Mouse (Mus musculus): ENCODE results near the gene Pld1. TPM values are rescaled to one million over a fixed set of nuclear protein-coding genes. Genes with fewer than 3 reads are reported as not detected.
"Not testable (repeated sequence)": the region's sequence is repeated elsewhere in the genome, so short reads cannot be mapped to it uniquely, and the experiment has no call there.

The Pld1 gene
- polyA plus RNA-seq, 1 experiment from 2014 or later: 4.5 TPM

DNA sequence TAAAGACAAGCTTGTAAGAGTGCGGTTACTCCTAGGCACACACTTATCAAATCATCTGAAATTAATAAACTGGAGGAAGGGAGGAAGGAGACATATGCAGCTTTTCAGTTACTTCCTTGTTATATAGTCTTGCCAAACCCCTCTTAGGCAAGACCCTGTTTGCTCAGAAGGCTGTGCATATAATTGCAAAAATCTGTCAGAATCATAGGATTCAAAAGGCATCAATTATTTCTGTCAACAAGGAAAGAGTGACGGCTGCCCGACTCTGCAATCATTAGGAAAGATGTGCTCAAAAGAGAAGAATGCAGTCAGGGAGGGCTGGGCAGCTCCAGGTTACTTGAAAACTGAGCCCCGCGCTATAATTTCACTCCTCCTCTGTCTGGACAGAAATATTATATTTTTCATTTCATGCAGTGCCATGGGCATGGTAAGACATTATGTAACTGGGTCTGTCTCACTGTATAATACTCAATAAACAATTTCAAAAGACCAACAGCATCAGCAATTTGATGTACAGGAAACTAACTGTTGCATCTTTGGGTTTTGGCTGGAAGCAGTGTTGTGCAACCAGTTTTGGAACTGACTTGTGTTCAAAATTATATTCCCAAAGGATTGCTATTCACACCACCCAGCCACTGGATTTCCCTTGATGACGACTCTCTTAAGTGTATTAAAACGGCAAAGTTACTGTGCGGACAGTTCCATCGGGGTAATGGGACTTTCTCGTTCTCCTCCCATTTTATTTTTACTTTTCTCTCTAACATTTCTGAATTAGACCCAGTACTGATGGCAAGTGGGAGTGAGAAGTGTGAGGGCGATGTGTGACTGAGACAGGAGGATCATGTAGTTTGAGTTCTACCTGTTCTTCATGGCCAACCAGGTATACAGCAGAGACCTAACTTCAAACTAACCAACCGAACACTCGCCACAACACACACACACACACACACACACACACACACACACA is 1.1 kb upstream of the Pld1 start:
- H3K27ac ChIP-seq (ENCODE audit: low read depth, low read length): no peak overlapping the region
- H3K4me3 ChIP-seq (ENCODE audit: low read depth, low read length): no peak overlapping the region
- DNase-seq (ENCODE audit: low spot score) (no peak), ATAC-seq (ENCODE audit: low FRiP score) (no peak)
- H3K4me2 ChIP-seq (replicated peaks; ENCODE audit: low read depth, low read length): no peak overlapping the region
- no peak overlapping the region for H3K9ac ChIP-seq (ENCODE audit: low read depth, low read length)
- H3K36me3 ChIP-seq (ENCODE audit: control insufficient read depth, insufficient read depth, low read length): no peaks in the 10 kb centered on the region
- WGBS: 80% methylated on average over 13 of the region's 13 CpGs
- peaks cover 2% of the 10 kb centered on the region; the same call in 1 of the 2 replicates for H3K4me1 ChIP-seq (replicated peaks; ENCODE audit: control insufficient read depth, insufficient read depth, low read length)
- H3K27me3 ChIP-seq (ENCODE audit: control insufficient read depth, insufficient read depth, low read length): no peaks in the 10 kb centered on the region
- H3K9me3 ChIP-seq (ENCODE audit: control insufficient read depth, low read length): no peaks in the 10 kb centered on the region

DNA sequence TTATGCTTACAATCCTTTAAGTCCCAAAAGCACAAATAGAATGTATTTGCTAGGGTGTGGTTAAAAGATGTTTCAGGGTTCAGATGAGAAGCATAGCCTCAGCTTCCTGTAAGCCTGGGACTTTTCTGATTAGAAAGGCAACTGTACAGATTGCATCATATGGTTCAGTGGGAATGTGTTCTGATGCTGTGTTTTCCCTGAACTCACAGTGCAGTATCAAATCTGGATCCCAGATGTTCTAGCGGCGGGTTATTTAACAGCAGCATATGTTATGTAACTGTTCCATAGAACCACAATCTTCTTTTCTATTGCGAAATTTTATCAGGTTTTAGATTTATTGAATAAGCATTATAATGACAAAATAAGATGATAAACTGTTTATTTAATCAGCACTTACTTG is 3.1 kb downstream of the Pld1 start:
- H3K27ac ChIP-seq (ENCODE audit: low read depth, low read length): no peak overlapping the region
- WGBS: 77% methylated on average over 3 of the region's 3 CpGs
- no peak overlapping the region for H3K9ac ChIP-seq (ENCODE audit: low read depth, low read length)
- no peak overlapping the region for H3K4me2 ChIP-seq (replicated peaks; ENCODE audit: low read depth, low read length)
- DNase-seq (ENCODE audit: low spot score) (no peak), ATAC-seq (ENCODE audit: low FRiP score) (no peak)
- H3K27me3 ChIP-seq (ENCODE audit: control insufficient read depth, insufficient read depth, low read length): no peaks in the 10 kb centered on the region
- peaks cover 2% of the 10 kb centered on the region; the same call in 1 of the 2 replicates for H3K4me1 ChIP-seq (replicated peaks; ENCODE audit: control insufficient read depth, insufficient read depth, low read length)
- no peaks in the 10 kb centered on the region for H3K36me3 ChIP-seq (ENCODE audit: control insufficient read depth, insufficient read depth, low read length)
- H3K9me3 ChIP-seq (ENCODE audit: control insufficient read depth, low read length): no peaks in the 10 kb centered on the region
- H3K4me3 ChIP-seq (ENCODE audit: low read depth, low read length): no peak overlapping the region

DNA sequence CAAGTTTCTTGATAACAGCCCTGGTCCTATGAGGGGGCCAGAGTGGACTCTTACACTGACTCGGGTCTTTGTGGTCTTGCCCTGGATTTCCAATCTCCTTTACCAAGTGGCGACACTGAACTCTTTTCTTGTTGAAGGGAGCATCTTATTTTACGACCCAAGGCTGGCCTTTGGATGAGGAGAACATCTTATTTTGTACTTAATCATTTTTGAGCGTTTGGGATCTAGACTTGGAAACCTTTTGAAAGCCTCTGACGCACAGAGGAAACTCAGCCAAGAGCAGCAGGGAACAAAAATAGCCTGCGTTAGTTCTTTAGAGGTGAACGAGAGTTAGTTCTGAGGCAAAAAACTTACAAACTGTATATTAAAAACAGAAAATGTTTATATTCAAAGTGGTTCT is 4.5 kb downstream of the Pld1 start:
- Histone ChIP-seq H3K4me1 (replicated peaks; ENCODE audit: control insufficient read depth, insufficient read depth, low read length) (peaks cover 2% of the 10 kb centered on the region; the same call in 1 of the 2 replicates), H3K9ac (ENCODE audit: low read depth, low read length) (no peak overlapping the region), H3K27ac (ENCODE audit: low read depth, low read length) (no peak overlapping the region), H3K27me3 (ENCODE audit: control insufficient read depth, insufficient read depth, low read length) (no peaks in the 10 kb centered on the region), H3K4me3 (ENCODE audit: low read depth, low read length) (no peak overlapping the region), H3K4me2 (replicated peaks; ENCODE audit: low read depth, low read length) (no peak overlapping the region), H3K36me3 (ENCODE audit: control insufficient read depth, insufficient read depth, low read length) (no peaks in the 10 kb centered on the region), H3K9me3 (ENCODE audit: control insufficient read depth, low read length) (no peaks in the 10 kb centered on the region)
- 92% methylated on average over 7 of the region's 7 CpGs for WGBS
- DNase-seq (ENCODE audit: low spot score) (no peak), ATAC-seq (ENCODE audit: low FRiP score) (no peak)

DNA sequence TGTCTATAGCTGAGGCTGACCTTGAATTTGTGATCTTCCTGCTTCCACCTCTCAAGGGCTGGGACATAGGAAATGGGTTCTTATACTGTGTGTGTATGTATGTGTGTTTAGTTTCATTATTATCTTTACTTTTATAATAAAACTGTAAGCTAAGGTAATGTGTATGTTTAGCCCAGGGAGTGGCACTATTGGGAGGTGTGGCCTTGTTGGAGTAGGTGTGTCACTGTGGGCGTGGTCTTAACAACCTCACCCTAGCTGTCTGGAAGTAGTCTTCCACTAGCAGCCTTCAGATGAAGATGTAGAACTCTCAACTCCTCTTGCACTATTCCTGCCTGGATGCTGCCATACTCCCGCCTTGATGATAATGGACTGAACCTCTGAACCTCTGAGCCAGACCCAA is 6.9 kb downstream of the Pld1 start:
- H3K4me3 ChIP-seq (ENCODE audit: low read depth, low read length); DNase-seq (ENCODE audit: low spot score); H3K9ac ChIP-seq (ENCODE audit: low read depth, low read length); H3K9me3 ChIP-seq (ENCODE audit: control insufficient read depth, low read length); H3K4me2 ChIP-seq (replicated peaks; ENCODE audit: low read depth, low read length); H3K4me1 ChIP-seq (replicated peaks; ENCODE audit: control insufficient read depth, insufficient read depth, low read length); H3K36me3 ChIP-seq (ENCODE audit: control insufficient read depth, insufficient read depth, low read length); H3K27me3 ChIP-seq (ENCODE audit: control insufficient read depth, insufficient read depth, low read length); H3K27ac ChIP-seq (ENCODE audit: low read depth, low read length); ATAC-seq (ENCODE audit: low FRiP score): not testable (repeated sequence)
- 81% methylated on average over 2 of the region's 2 CpGs for WGBS

DNA sequence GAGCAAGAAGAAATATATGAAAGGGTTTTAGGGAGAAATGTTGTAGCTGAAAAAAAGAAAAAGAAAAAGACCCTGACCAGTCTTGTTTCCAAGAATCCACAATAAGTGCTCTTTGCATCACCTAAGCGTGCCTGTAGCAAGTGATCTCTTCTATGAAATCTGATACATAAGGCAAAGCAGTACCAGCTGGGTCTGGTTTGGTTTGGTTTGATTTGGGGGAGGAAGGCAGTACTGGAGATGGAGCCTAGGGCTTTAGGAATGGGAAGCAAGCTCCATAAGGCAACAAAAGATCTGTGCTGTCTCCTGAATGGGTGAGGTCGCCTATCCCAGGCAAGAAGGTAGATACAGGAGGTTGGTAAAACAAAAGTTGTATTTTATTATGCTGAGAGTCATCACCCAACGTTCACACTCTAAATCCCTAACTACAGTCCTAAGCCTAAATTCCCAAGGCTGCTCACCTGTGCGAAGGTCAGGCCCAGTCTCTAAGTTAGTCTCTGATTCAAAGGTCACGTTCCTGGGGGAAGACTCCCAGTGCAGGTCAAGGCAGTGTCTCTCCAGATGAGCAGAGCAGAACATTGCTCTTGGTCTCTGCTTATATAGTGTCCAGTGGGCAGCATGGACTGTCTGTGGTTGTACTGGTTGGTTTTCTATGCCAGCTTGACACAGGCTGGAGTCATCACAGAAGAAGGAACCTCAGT is 10.8 kb downstream of the Pld1 start:
- DNase-seq (ENCODE audit: low spot score) (no peak), ATAC-seq (ENCODE audit: low FRiP score) (no peak)
- Histone ChIP-seq H3K36me3 (ENCODE audit: control insufficient read depth, insufficient read depth, low read length) (no peaks in the 10 kb centered on the region), H3K4me1 (replicated peaks; ENCODE audit: control insufficient read depth, insufficient read depth, low read length) (no peaks in the 10 kb centered on the region), H3K9ac (ENCODE audit: low read depth, low read length) (no peak overlapping the region), H3K9me3 (ENCODE audit: control insufficient read depth, low read length) (no peaks in the 10 kb centered on the region), H3K27me3 (ENCODE audit: control insufficient read depth, insufficient read depth, low read length) (no peaks in the 10 kb centered on the region), H3K4me2 (replicated peaks; ENCODE audit: low read depth, low read length) (no peak overlapping the region), H3K27ac (ENCODE audit: low read depth, low read length) (no peak overlapping the region), H3K4me3 (ENCODE audit: low read depth, low read length) (no peak overlapping the region)
- 82% methylated on average over 5 of the region's 5 CpGs for WGBS

DNA sequence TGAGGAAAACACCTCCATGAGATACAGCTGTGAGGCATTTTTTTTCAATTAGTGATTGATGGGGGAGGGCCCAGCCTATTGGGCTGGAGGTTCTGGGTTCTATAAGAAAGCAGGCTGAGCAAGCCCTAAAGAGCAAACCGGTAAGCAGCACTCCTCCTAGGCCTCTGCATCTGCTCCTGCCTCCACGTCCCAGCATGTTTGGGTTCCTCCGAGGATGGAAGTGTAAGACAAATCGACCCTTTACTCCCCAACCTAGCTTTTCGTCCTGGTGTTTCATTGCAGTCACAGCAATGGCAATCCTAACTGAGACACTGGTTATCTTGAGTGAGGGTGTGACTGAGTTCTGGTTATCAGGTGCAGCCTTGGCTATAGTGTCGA is 11.4 kb downstream of the Pld1 start:
- WGBS: 85% methylated on average over 6 of the region's 6 CpGs
- Histone ChIP-seq H3K36me3 (ENCODE audit: control insufficient read depth, insufficient read depth, low read length) (no peaks in the 10 kb centered on the region), H3K9me3 (ENCODE audit: control insufficient read depth, low read length) (no peaks in the 10 kb centered on the region), H3K4me2 (replicated peaks; ENCODE audit: low read depth, low read length) (no peak overlapping the region), H3K27me3 (ENCODE audit: control insufficient read depth, insufficient read depth, low read length) (no peaks in the 10 kb centered on the region), H3K4me1 (replicated peaks; ENCODE audit: control insufficient read depth, insufficient read depth, low read length) (no peaks in the 10 kb centered on the region), H3K9ac (ENCODE audit: low read depth, low read length) (no peak overlapping the region), H3K4me3 (ENCODE audit: low read depth, low read length) (no peak overlapping the region), H3K27ac (ENCODE audit: low read depth, low read length) (no peak overlapping the region)
- no peak for ATAC-seq (ENCODE audit: low FRiP score)
- DNase-seq (ENCODE audit: low spot score): no peak

DNA sequence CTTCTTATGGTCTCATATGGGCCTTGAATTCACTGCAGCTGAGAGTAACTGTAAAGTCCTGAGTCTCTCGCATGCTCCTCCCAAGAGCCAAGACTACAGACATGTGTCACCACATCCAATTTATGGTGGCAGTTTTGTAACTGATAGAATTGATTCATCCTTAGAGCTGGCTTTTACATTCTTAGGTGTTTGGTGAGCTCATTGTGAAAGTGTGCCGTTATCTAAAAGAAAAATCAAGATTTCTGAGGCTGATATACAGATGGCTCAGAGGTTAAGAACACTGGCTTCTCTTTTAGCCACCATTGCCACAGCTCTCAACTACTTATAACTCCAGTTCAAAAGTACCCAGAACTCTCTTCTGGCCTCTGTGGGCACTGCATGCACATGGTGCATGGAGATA is 12.2 kb downstream of the Pld1 start:
- WGBS: 93% methylated on average over 2 of the region's 2 CpGs
- Histone ChIP-seq H3K36me3 (ENCODE audit: control insufficient read depth, insufficient read depth, low read length) (no peaks in the 10 kb centered on the region), H3K9me3 (ENCODE audit: control insufficient read depth, low read length) (no peaks in the 10 kb centered on the region), H3K4me3 (ENCODE audit: low read depth, low read length) (no peak overlapping the region), H3K27ac (ENCODE audit: low read depth, low read length) (no peak overlapping the region), H3K4me2 (replicated peaks; ENCODE audit: low read depth, low read length) (no peak overlapping the region), H3K27me3 (ENCODE audit: control insufficient read depth, insufficient read depth, low read length) (no peaks in the 10 kb centered on the region), H3K4me1 (replicated peaks; ENCODE audit: control insufficient read depth, insufficient read depth, low read length) (no peaks in the 10 kb centered on the region), H3K9ac (ENCODE audit: low read depth, low read length) (no peak overlapping the region)
- DNase-seq (ENCODE audit: low spot score) (no peak), ATAC-seq (ENCODE audit: low FRiP score) (no peak)

DNA sequence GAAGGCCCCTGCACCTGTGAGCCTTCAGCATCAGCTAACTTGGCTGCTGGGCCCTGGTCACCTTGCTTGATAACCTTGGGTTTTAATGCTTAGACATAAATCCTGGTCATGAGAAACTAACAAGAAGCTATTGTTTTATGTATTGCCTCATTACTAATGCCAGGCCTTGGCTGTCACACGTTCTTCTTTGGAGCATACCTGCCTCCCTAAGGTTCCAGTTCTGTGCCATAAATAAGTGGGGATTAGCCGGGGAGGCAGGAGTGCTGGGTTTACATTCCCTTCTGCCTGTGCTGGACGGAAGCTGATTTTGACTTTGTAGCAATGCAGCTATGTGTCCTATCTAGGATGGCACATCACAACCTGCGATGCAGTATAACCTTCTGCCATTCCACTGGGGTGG is 13.2 kb downstream of the Pld1 start:
- no peak for ATAC-seq (ENCODE audit: low FRiP score)
- no peak for DNase-seq (ENCODE audit: low spot score)
- Histone ChIP-seq H3K4me3 (ENCODE audit: low read depth, low read length) (no peak overlapping the region), H3K27me3 (ENCODE audit: control insufficient read depth, insufficient read depth, low read length) (no peaks in the 10 kb centered on the region), H3K36me3 (ENCODE audit: control insufficient read depth, insufficient read depth, low read length) (no peaks in the 10 kb centered on the region), H3K27ac (ENCODE audit: low read depth, low read length) (no peak overlapping the region), H3K9me3 (ENCODE audit: control insufficient read depth, low read length) (no peaks in the 10 kb centered on the region), H3K9ac (ENCODE audit: low read depth, low read length) (no peak overlapping the region), H3K4me1 (replicated peaks; ENCODE audit: control insufficient read depth, insufficient read depth, low read length) (no peaks in the 10 kb centered on the region), H3K4me2 (replicated peaks; ENCODE audit: low read depth, low read length) (no peak overlapping the region)
- WGBS: 87% methylated on average over 4 of the region's 4 CpGs

DNA sequence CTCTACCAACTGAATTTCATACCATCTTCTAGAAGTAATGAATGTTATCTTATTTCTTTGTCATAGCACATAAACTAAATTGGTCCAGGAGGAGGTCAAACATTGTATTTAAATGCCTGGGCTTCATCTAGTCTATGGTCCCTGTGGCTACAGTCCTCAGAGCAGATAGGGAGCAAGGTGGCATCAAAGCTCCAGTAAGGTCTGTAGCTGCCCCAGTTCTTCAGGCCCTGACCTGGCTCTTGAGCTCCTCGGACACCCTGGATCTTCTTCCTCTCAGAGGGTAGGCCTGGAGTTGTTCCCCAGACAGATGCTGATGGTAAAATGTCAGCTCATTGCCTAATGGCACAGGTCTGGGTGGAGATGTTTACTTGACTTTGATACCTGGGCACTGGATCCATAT is 17.5 kb downstream of the Pld1 start:
- DNase-seq (ENCODE audit: low spot score) (no peak), ATAC-seq (ENCODE audit: low FRiP score) (no peak)
- WGBS: 92% methylated on average over 1 of the region's 1 CpGs
- Histone ChIP-seq H3K9ac (ENCODE audit: low read depth, low read length) (no peak overlapping the region), H3K4me2 (replicated peaks; ENCODE audit: low read depth, low read length) (no peak overlapping the region), H3K4me1 (replicated peaks; ENCODE audit: control insufficient read depth, insufficient read depth, low read length) (no peaks in the 10 kb centered on the region), H3K36me3 (ENCODE audit: control insufficient read depth, insufficient read depth, low read length) (no peaks in the 10 kb centered on the region), H3K27ac (ENCODE audit: low read depth, low read length) (no peak overlapping the region), H3K9me3 (ENCODE audit: control insufficient read depth, low read length) (no peaks in the 10 kb centered on the region), H3K4me3 (ENCODE audit: low read depth, low read length) (no peak overlapping the region), H3K27me3 (ENCODE audit: control insufficient read depth, insufficient read depth, low read length) (no peaks in the 10 kb centered on the region)
